Mouse (Mus musculus) activated CD4-positive, CD25-positive, alpha-beta regulatory T cell, adult 4 months (primary cell): Measurements from ENCODE around the gene Ptpro. TPM values are rescaled to one million over a fixed set of nuclear protein-coding genes. Genes with fewer than 3 reads are reported as not detected.
"Not testable (repeated sequence)": the region's sequence is repeated elsewhere in the genome, so short reads cannot be mapped to it uniquely, and the experiment has no call there.

Experiments used
- ATAC-seq: one replicate; pipeline ENCODE4 v1.8.0; 2017
- polyA plus RNA-seq, 2 experiments: library from polyadenylated mRNA; unstranded; fragments of 100-300 nt; shearing (Covaris generic); gene quantifications; one replicate each; pipeline ENCODE4 v1.2.1; 2017

Ptpro gene
- polyA plus RNA-seq, 2 experiments from 2014 or later = 0.17 TPM; not detected in 1

DNA sequence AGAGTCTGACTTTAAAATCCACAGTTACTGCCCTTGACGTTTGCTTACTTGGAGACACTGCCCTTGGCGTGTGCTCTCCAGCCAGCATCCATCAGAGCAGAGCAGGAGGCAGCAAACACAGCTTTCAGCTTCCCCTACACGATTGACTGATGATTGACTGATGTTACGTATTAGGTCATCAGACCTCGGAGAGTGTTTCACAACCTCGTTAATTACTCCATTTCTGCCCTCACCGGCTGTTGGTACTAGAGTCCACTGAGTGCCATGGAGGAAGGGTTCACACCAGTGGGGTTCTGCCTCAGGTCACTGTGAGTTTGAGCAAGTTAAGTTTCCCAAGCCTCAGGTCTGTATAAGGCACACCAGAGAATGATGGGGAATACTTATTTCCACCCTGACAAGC is 143.0 kb downstream of the Ptpro start:
- ATAC-seq = no peak

DNA sequence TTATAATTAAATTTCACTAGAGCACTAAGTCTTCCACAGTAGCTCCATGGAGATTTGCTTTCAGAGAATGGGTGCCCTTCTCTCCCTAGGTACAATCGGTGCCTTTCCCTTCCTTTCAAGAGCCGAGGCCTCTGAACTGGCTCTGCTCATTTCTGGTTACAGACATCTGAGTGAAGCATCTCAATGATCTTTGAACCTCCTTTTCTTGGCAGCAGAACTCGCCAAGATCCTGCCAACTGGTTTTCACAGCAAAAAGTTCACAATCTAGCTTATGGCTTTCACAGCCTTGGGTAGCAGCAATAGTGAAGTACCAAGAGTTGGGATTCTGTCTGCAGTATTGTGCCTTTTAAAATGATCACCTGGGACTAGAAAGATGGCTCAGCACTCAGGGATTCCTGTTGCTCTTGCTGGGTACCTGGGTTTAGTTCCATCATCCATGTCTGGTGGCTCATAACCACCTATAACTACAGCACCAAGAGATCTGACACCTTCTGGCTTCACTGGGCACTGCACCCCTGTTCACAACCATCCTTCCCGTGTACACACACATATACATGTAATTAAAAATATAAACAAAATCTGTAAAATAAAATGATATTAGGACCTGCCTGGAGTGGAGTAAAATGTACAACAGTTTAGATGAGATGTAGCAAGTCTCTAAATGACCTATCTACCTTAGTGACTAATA is 144.1 kb downstream of the Ptpro start:
- no peak for ATAC-seq

DNA sequence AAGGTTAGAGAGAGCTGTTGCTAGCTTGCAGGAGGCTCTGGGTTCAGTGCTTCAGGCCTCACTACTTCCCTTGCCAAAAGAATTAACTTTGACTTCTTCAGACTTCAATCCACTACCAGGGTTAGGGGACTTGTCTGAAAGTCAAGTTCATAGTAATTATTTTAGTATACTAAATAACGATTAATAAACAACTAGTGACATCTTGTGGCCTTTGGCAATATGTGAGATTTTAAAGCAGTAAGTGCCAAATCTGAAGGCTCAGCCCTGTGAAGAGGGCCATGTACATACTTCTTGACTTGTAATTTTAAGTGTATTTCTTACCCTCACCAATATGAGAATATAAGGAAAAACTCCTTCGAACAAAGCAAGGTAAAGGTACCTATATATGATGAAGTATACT is 145.2 kb downstream of the Ptpro start:
- no peak for ATAC-seq

DNA sequence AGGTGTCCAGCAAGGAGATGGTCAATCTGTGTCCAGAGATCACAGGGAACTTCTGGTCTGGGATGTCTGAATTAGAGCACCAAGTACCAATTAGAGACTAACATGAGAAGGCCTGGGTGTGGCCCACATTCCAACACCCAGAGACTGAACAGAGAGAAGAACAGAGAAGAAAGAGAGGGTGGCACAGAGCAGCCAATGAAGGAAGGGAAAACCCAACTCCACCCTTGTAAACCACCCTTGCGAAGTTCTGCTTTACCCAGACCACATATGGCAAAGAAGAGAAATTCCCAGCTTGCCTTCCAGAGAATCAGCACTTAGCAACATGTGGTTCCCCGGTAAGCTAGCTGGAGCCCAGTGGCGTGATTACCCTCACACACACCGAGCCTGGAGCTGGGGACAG is 152.1 kb downstream of the Ptpro start:
- no peak for ATAC-seq

DNA sequence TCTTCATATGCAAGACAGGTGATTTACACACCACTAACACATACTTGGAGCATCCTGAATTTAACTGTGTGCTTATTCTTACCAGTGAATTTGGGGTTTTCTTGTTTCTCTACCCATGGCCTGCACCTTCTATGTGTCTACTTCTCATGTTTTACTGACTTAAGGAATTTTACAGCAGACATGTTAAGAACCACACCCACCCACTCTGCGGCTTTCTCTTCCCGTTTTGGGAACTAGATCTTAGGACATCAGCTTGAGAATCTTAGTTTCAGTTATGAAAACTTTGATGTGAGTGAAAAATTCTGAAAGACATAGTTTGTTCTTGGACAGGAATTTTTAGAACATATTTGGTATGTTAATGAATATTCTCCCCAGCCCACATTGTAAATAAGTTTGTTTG is 153.6 kb downstream of the Ptpro start:
- ATAC-seq = no peak

DNA sequence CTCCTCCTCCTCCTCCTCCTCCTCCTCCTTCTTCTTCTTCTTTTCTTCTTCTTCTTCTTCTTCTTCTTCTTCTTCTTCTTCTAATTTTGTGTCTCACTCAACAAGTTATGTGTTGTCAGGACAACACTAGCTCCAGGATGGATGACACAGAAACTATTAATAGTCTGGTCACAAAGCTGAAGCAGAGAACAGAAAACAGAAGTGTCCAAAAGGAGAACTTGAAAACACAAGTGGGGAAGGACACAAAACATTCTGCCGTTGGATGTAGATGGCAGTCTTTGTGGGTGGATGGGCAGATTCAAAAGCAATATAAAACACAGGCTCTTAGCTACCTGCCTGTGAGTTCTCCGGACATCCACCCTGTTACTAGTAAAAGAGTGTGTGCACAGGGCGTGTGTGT is 158.4 kb downstream of the Ptpro start:
- ATAC-seq = no peak

DNA sequence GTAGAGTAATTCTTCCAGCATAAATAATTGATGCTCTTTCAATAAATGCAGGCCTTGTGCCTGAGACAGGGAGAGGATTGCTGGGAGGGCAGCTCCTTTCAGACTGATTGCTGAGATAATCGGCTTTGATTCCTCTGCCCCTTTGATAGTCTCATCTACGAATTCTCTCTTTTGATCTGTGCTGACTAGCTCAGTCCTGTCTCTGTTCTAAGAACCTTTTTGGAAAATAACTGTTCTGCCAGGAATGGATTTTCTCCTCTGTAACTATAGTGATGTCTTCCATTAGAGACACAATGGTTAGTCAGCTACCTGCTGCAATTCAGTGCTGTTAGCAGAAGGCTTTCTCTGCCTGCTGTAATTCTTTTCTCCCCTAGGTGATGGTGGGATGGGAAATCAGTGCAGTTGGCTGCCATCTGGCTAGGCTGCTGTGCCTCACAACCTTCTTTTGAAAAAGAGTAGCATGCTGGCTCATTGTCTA is 159.8 kb downstream of the Ptpro start:
- no peak for ATAC-seq

DNA sequence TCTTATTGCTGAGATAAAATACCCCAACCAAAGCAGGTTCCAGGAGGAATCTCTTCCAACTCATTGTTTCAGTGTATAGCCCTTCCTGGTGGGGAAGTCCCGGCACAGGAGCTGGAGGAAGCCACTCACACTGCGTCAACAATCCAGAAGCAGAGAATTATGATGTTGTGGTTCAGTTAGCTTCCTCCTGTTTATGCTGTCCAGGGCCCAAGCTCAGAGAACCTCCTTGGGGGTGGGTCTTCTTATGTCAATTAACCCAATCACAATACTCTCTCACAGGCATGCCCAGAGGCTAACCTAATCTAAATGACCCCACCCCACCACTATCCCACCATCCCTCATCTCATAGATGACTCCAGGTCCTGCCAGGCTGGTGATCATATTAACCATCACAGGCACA is 160.9 kb downstream of the Ptpro start:
- ATAC-seq = no peak

DNA sequence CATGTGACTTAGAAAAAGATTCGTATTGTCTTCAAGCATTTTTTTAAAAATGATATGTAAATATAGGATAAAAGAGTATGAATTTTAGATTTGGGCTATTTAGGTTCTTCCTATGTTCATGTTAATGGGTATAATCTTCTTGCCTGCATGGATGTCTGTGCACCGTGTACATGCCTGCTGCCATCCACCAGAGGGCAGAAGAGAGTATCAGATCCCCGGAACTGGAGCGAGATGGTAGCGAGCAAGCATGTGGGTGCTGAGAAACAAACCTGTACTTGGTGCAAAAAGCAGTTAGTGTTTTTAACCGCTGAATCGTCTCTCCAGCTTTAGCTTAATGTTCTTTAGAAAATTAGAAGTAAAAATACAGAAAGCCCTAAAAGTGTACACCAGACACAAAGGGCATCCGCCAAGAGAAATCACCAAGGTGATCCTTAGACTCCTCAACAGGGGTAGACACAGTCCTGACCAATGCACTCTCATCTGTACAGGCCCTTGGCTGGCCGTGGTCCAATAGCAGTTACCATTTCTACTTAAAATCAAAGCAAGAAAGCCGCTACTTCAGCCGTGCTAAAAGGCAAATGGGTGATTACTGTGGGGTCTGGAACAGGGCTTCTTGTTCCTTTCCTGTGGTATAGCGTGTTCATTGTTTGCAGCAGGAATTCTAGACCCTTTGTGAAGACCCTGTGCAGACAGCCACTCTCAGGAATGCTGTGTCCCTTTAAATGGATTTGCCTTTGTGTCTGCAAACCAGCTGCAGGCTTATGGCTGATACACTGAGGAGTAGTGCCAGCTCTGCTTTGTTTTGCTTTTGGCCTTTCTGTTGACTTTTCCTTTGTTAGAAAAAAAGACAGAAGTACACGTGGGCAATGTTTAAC is 162.6 kb downstream of the Ptpro start:
- no peak for ATAC-seq

DNA sequence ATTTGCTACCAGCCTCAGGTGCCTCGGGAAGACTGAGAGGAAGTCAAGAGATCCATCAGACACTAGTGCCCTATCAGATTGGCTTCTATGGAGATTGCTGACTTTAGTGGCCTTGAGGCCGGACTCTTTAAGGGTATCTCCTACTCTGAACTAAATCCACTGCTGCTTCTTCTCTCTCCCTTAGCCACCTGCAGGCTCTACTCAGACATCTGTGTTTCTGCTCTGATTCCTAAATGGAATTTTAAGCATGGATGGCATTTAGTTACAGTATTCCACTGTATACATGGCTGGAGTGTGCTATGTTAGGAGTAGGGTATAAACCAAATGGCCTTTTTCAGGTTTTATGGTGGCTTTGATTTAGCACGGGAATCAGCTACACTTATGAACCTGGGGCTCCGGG is 170.7 kb downstream of the Ptpro start:
- ATAC-seq = no peak

DNA sequence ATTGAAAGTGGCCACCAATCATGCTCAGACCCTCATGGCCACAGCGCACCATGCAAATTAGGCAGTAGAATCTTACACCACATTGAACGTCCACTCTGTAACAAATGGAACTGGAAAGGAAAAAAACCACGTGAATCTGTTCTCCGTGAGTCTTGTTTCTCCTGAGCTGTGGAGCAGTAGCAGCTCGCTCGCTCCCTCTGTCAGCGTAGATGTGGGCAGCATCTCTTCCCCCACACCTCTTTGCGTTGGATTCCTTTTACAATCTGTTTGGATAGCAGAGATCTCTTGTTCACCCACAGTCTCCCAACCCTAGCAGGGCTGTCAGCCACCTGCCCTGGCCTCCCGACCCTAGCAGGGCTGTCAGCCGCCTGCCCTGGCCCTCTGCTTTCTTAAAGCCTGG is 171.7 kb downstream of the Ptpro start:
- no peak for ATAC-seq

DNA sequence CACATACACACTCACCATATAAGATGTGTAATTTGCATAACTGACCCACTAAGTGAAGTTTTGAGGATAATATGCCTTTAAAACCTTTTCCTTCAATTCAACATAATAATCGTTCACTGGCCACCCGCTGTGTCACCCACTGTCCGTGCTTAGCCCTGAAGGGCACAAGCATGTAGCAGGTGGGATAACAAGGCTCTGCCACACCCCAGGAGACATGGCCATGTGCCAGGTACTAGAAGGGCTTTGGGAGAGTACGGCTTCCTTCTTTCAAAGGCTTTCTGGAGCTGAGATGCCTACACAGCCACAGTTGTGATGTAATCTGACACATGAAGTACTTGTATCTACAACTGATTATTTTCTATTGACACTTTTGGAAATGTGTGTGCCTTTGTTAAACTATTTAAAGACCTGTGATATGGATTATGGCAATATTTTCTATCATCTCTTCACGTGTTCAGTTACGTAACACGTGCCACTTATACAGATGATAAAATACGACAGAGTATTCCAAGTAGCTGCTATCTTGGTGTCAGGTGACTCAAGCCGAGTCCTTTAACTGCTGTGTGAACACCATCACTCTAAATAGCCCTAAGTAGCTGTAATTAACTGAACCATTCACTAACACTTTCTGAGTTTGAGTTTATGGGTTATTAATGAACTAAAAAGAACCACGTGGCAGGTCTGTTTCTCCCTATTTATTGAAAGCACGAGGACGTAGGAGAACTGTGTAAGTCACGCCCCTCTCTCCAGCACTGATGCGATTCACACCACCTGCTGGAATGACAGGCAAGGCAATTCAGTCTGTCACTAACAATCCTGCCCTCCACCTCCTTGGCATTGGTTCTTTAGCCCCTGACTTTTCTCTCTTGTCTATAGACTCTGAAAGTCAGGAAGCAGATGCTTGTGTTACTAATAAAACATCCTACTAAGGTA is 173.6 kb downstream of the Ptpro start:
- no peak for ATAC-seq

DNA sequence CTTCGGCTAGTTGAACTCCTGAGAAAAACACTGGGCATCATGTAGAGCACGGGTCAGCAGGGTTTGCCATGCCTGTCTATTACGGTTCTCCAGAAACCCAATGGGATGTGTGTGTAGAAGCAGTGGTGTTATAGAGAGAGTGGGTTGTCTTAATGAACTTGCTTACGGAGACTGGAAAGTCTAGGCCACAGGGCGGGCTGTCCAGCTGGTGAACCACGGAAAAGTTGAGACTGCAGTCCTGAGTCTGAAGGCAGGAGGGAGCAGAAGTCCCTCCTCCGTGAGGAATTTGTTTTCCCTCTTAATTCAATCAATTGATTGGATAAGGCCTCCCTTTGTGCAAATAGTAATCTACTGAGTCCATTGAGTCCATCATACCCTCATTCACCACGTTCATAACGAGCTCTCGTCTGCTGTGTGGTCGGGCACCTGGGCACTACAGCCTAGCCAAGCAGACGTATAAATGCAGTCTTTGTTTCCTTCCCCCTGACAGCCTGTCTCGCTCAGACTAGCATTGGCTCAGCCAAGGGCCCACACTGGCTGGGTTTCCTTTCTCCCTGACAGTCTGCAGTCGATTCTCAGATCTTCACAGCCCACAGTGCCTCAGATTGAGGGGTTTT is 181.5 kb downstream of the Ptpro start:
- ATAC-seq = no peak

DNA sequence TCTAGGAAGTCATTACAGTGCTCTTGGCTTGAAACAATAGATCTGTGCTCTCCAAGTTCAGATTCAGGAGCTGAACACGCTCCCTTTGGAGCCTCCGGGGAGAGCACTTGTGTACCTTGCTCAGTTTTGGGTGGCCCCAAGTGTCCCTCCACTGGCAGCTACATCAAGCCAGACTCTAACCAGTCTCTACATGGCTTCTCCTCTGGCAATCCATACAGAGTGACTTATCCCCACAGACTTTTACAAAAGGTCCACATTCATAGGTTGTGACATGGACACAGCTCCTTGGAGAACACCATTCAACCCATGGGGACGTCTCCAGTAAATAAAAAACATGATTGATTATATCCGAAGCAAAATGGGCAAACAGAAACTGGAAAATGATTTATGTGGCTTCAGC is 185.4 kb downstream of the Ptpro start:
- ATAC-seq = no peak

DNA sequence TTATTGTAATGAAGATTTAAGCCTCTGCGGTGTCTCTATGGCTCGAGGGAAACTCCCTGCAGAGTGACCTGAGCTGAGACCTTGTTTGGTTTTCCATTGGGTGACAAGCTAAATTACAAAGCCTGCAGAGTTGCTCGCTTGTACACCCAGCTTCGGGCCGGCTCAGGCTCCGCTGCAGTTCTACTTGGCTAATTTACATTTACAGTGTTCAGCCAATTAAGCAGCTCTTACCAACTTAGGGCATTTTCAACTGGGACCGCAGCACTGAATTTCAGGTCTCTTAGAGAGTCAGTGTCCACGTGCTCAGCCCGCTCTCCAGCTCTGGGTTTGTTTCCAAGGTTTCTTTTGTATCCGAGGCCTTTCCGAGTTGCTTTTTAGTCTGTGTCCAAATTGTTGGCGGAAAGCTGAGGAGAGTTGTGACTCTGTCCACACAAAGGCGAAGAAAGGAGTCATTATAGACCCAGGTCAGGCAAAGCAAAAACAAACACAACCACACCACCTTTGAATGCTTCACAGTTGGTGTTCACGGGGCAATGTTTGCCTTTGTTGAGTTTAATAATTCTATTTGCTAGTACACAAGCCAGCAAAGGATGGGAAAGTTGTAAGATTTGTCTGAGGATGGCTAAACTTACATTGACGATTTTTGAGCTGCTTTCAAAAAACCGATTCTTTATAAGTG is 185.9 kb downstream of the Ptpro start:
- no peak for ATAC-seq

DNA sequence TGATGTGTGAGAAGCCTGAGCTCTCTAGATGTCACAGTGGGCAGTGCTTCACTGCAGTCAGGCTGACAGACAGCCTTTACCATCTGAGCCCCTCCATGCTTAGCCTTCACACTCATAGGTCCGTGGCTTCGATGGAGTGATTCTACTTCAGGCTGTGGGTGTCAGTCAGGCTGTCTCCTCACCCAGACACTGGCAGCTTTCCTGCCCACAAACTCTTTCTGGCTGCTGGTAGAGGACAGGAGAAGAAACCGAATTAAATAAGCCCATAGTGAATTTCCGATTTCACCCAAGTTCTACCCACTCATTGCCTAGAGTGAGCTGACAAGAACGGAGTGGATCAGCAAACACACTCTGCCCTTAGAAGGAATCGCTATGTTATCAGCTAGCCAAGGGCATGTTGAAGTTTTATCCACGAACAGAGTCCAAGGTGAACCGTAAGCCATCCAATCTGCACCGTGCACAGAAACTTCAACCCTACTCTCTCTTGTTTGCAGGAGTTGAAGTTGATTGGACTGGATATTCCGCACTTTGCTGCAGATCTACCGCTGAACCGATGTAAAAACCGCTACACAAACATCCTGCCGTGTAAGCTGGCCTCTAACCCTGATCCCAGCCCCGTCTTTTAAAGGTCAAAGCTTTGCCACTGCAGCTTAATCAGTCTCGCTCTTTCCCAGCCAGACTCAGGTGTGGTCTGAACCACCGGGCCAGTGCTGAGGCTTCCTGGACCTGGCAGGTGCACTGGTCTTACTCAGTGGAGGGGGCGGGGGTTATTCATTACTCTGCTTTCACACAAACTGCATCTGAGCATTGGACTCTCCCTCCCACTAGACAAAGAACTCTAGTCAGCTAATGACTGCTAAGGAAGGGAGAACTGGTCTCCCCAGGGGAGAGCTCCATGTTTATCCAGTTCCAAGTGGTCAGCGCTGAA is 188.7 kb downstream of the Ptpro start:
- no peak for ATAC-seq

DNA sequence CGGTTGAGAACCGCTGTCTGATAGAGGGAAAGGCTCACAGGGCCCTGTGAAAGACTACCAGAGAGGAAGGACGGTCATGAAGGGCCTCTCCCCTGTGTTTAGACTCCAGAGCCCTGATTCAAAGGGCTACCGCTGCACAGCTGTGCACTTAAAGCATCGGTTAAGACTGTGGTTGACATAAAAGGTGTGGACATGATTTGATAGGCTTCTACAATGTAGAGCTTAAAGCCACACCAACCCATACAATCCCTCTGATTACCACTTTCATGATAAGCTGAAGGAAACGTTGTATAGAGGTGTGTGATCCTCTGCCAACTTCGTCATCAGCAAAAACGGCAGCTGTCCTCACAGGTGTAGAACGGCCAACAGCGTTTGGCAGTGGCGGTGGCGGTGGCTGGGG is 191.0 kb downstream of the Ptpro start:
- ATAC-seq = no peak

DNA sequence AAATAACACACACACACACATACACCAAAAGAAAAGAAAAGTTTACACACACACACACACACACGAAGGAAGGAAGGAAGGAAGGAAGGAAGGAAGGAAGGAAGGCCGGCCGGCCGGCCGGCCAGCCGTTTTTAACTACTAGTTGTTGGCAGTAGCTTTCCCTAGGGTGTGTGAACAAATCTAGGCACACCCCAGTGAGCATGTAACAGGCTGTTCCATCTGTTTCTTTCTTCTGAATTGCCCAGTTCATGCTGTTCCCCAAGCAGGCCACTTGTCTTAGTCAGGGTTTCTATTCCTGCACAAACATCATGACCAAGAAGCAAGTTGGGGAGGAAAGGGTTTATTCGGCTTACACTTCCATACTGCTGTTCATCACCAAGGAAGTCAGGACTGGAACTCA is 194.0 kb downstream of the Ptpro start:
- ATAC-seq = not testable (repeated sequence)

DNA sequence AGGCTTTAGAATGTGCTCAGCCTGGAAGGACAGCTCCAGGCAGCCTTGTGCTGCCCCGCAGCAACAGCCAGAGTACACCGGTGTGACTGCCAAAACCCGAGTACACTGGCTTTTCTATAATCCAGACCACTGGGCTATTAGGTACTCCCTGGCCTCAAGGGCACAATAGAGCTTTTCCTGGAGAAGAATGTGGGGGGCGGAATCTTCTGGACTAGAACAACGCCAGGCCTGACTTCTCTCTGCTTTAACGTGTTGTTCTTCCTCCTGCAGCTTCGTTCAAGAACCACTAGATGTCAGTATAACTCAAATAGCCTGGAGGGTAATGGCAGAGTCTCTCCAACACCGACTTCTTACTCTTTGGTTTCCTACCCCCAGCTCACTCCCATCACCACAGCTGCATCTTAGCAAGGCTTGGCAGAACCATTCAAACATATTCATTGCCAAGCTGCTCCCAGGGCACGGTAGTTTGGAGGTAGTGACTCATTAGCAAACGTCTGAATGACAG is 203.5 kb downstream of the Ptpro start:
- ATAC-seq = no peak

DNA sequence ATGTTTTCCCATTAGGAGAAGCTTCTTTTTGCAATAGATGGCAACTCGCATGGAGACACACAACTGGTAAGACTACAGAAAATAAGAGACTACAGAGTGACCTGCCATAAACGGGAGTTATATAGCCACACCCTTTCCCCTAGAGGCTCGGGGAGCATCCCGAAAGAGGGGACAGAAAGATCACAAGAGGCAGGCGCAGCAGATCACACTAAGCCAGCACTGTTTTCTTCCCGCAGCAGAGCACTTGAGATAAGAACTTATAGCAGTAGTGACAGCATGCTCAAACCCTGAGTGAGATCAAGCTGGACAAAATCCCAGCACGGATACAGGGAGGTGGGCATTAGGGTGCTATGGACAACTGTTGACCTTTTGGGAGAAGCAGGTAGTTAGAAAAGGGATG is 203.9 kb downstream of the Ptpro start:
- ATAC-seq = no peak

DNA sequence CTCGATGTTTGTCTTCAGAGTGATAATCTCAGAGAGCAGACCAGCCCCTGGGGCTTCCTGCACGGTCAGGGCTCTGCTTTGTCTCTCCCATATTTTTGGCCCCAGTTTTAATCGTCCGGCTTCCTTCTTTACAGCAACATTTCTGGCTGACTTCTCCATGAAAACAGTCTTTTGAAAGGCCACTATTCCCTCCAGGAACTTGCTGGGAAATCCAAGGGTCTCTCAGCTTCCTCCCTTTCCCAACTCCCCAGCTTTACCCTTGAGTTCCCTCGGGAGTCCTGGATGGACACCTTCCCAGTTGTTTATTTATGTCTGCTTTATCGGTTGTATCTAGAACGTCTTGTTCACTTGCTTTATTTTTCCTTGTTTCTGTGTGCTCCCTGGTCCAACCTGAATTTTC is 205.1 kb downstream of the Ptpro start:
- ATAC-seq = no peak
